Mouse (Mus musculus) cortical plate, adult 2 months (tissue): ENCODE results near the gene Shf.

Experiments
- CTCF ChIP-seq: fragments of 200-500 bp; IDR thresholded peaks from 2 replicates; pipeline ENCODE4 v1.5.1; 2011; ENCODE audit warnings: mild to moderate bottlenecking, control low read depth, low read length; ENCODE audit not compliant: insufficient read depth; ENCODE audit errors: extremely low read depth
- POLR2A ChIP-seq: fragments of 200-500 bp; IDR thresholded peaks from 2 replicates; pipeline ENCODE4 v1.6.1; 2011; ENCODE audit warnings: mild to moderate bottlenecking, low read length, control low read depth; ENCODE audit not compliant: insufficient read depth; ENCODE audit errors: extremely low read depth

DNA sequence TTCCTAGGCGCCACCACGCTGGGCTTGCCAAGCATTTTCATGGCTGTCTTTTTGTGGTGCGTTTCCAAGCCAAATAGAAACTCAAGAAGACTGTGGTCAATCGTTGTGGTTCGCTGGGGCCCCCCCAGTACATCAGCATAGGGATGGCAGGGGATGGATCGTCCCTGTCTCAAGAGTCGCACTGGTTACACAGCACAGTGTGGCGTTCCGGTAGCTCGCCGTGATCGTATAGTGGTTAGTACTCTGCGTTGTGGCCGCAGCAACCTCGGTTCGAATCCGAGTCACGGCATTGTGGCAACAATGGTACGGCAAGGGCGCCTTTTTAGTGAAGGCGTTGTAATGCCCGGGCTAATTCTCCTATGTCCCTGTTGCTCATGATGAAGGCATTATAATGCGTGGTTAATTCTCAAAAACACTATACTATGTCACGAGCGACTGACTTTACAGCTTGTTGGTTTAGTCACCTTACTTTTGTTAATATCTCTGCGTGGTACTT lies 8.8 kb upstream of the Shf start:
- no peak for TF ChIP-seq CTCF
- no peak for TF ChIP-seq POLR2A
